ENCODE assay signal across 12 mouse cellular contexts in genomic region chr2:158741011-158741501, GRCm38 (mm10). TPM values are rescaled to one million over a fixed set of nuclear protein-coding genes. Genes with fewer than 3 reads are reported as not detected.
DNase-seq lines count a peak whose midpoint lies in the region; ATAC-seq and TF ChIP-seq lines count a peak whose summit lies in the region.
"Had no signal": no experiment of that assay in that cellular context is flagged by ENCODE, and none has a peak within 500 bp of the region (broad histone marks: within the 10 kb centered on the region; RNA-seq: fewer than 3 reads in every experiment).

No protein-coding gene starts in this region.

- no peak for TF ChIP-seq CTCF in brain, embryonic 14.5 days (IDR thresholded peaks at IDR 0.05; ENCODE audit: borderline replicate concordance, extremely low read depth, insufficient read depth, insufficient read length)

- no peak for TF ChIP-seq POLR2A in brain, embryonic 14.5 days (IDR thresholded peaks at IDR 0.05; ENCODE audit: borderline replicate concordance, extremely low read depth, insufficient read depth, insufficient read length, poor library complexity, severe bottlenecking)

- ATAC-seq in midbrain, embryonic 12.5 days (ENCODE audit: low FRiP score, low read depth), result peak; percentile 52
- no peak for ATAC-seq in activated CD4-positive, CD25-positive, alpha-beta regulatory T cell, adult 4 months

- no peaks in the 10 kb centered on the region for H3K36me3 ChIP-seq in midbrain, embryonic 12.5 days
- H3K36me3 ChIP-seq: embryonic facial prominence, embryonic 12.5 days; lung, embryonic 15.5 days had no signal

- 53% methylated on average over 9 of the region's 9 CpGs for WGBS in midbrain, embryonic 12.5 days

- H3K9me3 ChIP-seq in midbrain, embryonic 12.5 days, result no peaks in the 10 kb centered on the region
- H3K9me3 ChIP-seq: embryonic facial prominence, embryonic 12.5 days; heart, embryonic 13.5 days; lung, embryonic 15.5 days had no signal

- H3K4me2 ChIP-seq in midbrain, embryonic 12.5 days (replicated peaks), result no peak overlapping the region
- H3K4me2 ChIP-seq: embryonic facial prominence, embryonic 12.5 days; heart, embryonic 13.5 days; lung, embryonic 15.5 days had no signal

- no peak overlapping the region for H3K9ac ChIP-seq in midbrain, embryonic 12.5 days (replicated peaks)
- H3K9ac ChIP-seq: embryonic facial prominence, embryonic 12.5 days; heart, embryonic 13.5 days; lung, embryonic 15.5 days had no signal

- H3K4me1 ChIP-seq in midbrain, embryonic 12.5 days, result peaks cover 19% of the 10 kb centered on the region; the same call in 1 of the 2 replicates
- H3K4me1 ChIP-seq: embryonic facial prominence, embryonic 12.5 days; lung, embryonic 15.5 days had no signal

- 0 out of 2 replicates have a peak overlapping the region, but pooled peaks have one; percentile 7 for H3K27ac ChIP-seq in midbrain, embryonic 12.5 days (replicated peaks)
- H3K27ac ChIP-seq: embryonic facial prominence, embryonic 12.5 days; heart, embryonic 13.5 days; lung, embryonic 15.5 days had no signal

- DNase-seq in adrenal gland, adult (ENCODE audit: inconsistent age in 2 of 2, low spot score in 1 of 2), result peak; percentile 37 to 84
- no peak for DNase-seq in adrenal gland, postnatal 25 days
- DNase-seq in layer of hippocampus, adult 8-10 months (ENCODE audit: low spot score in 2 of 2), result peak; percentile 48 to 71
- DNase-seq in layer of hippocampus, postnatal 10 days (ENCODE audit: low spot score in 2 of 2), result no peak
- peak; percentile 53 for DNase-seq in brain, embryonic 14.5 days (ENCODE audit: low read depth)
- no peak for DNase-seq in frontal cortex, adult 2 months (ENCODE audit: extremely low spot score in 1 of 2, low spot score in 1 of 2)
- DNase-seq: kidney, adult 18-20 months had no signal

- H3K4me3 ChIP-seq in midbrain, embryonic 12.5 days, result no peak overlapping the region
- H3K4me3 ChIP-seq: embryonic facial prominence, embryonic 12.5 days; heart, embryonic 13.5 days; lung, embryonic 15.5 days had no signal

- H3K27me3 ChIP-seq in midbrain, embryonic 12.5 days, result no peaks in the 10 kb centered on the region
- H3K27me3 ChIP-seq: embryonic facial prominence, embryonic 12.5 days; heart, embryonic 13.5 days; lung, embryonic 15.5 days had no signal

RNA-seq across cellular contexts. Expression of gene Fam83d, which starts 26.8 kb away (rescaled TPM):
- 2.3 and 2.8 TPM in 2 replicates for total RNA-seq in adrenal gland, postnatal 25 days (2021)
- 1 to 10 TPM; 2.3 to 4.0 (median 3.3) TPM for total RNA-seq in layer of hippocampus, adult 8-10 months (2022)
- 1 to 10 TPM; 1.5 to 2.1 TPM for total RNA-seq in layer of hippocampus, postnatal 10 days (2021)
- polyA plus RNA-seq in brain, embryonic 14.5 days (2012; rRNA removed), result 13.9 and 25.3 TPM in 2 replicates
- polyA plus RNA-seq in midbrain, embryonic 12.5 days (2016; fragmentation: Nextera tagmentation; extraction: Ambion mirVana), result 38.9 and 41.6 TPM in 2 replicates
- under 1 TPM; 0.77 to 0.96 TPM for polyA plus RNA-seq in activated CD4-positive, CD25-positive, alpha-beta regulatory T cell, adult 4 months (2017; shearing (Covaris generic))
- 3.3 and 3.5 TPM in 2 replicates for polyA plus RNA-seq in frontal cortex, adult 2 months (2012; rRNA removed)

RNA-seq across cellular contexts. Expression of gene Dhx35, which starts 53.6 kb away (rescaled TPM):
- total RNA-seq in adrenal gland, postnatal 25 days (2021), result 15.3 and 15.4 TPM in 2 replicates
- 10 to 100 TPM; 17.1 to 24.7 (median 19.9) TPM for total RNA-seq in layer of hippocampus, adult 8-10 months (2022)
- total RNA-seq in layer of hippocampus, postnatal 10 days (2021), result 10 to 100 TPM; 21.6 to 21.7 TPM
- 29.8 and 39.6 TPM in 2 replicates for polyA plus RNA-seq in brain, embryonic 14.5 days (2012; rRNA removed)
- 17.8 and 17.9 TPM in 2 replicates for polyA plus RNA-seq in midbrain, embryonic 12.5 days (2016; fragmentation: Nextera tagmentation; extraction: Ambion mirVana)
- polyA plus RNA-seq in activated CD4-positive, CD25-positive, alpha-beta regulatory T cell, adult 4 months (2017; shearing (Covaris generic)), result 10 to 100 TPM; 10.0 to 12.4 TPM
- polyA plus RNA-seq in frontal cortex, adult 2 months (2012; rRNA removed), result 30.1 and 32.2 TPM in 2 replicates

Comparison
In these comparisons a context has a peak if more than half of its experiments do, and no peak if none do; other contexts are left out.
1. DNase-seq: peak in adrenal gland, adult (2 of 2), layer of hippocampus, adult 8-10 months (2 of 2) and brain, embryonic 14.5 days (single experiment); none in adrenal gland, postnatal 25 days (single experiment), layer of hippocampus, postnatal 10 days (0 of 2) and frontal cortex, adult 2 months (0 of 2).